Mouse (Mus musculus) G1E (cell line): ENCODE data around the gene Papss2. TPM values are rescaled to one million over a fixed set of nuclear protein-coding genes. Genes with fewer than 3 reads are reported as not detected.

ENCODE experiments used
- ATAC-seq: 2 replicates; pipeline ENCODE4 v1.8.0; 2016; ENCODE audit warnings: mild to moderate bottlenecking; ENCODE audit not compliant: insufficient number of reproducible peaks, poor library complexity, low FRiP score, severe bottlenecking; ENCODE audit errors: extremely low read depth
- DNase-seq: peaks from one replicate; pipeline ENCODE4 v3.0.0; 2012; ENCODE audit warnings: low spot score
- H3K27me3 ChIP-seq: 2 replicates; pipeline ENCODE4 v1.6.1; 2012; ENCODE audit warnings: mild to moderate bottlenecking, low read length, inconsistent platforms; ENCODE audit not compliant: insufficient read depth
- H3K36me3 ChIP-seq: replicated peaks from 2 replicates; pipeline ENCODE3; 2012; ENCODE audit warnings: mild to moderate bottlenecking, inconsistent platforms
- H3K4me1 ChIP-seq: 2 replicates; pipeline ENCODE4 v1.6.1; 2012; ENCODE audit warnings: low read depth, low read length, inconsistent platforms, mixed read lengths; ENCODE audit not compliant: insufficient read depth
- H3K4me3 ChIP-seq: 2 replicates; pipeline ENCODE4 v1.5.1; 2012; ENCODE audit warnings: low read depth, mild to moderate bottlenecking, inconsistent platforms, low read length, moderate library complexity, mixed read lengths
- H3K9me3 ChIP-seq: replicated peaks from 2 replicates; pipeline ENCODE4 v1.6.1; 2012; ENCODE audit warnings: inconsistent platforms
- CTCF ChIP-seq: IDR thresholded peaks from 2 replicates; pipeline ENCODE4 v1.5.1; 2012; ENCODE audit warnings: low read depth, low read length, inconsistent platforms, mixed read lengths
- GATA1 ChIP-seq: IDR thresholded peaks from 2 replicates; pipeline ENCODE4 v1.6.1; 2012; ENCODE audit warnings: borderline replicate concordance, low read length, inconsistent platforms, mixed read lengths
- GATA2 ChIP-seq: IDR thresholded peaks from 2 replicates; pipeline ENCODE4 v1.6.1; 2012; ENCODE audit warnings: low read depth, low read length, inconsistent platforms, borderline replicate concordance
- POLR2AphosphoS5 ChIP-seq: IDR thresholded peaks from 2 replicates; pipeline ENCODE4 v1.6.1; 2012; ENCODE audit warnings: low read depth, low read length, inconsistent platforms; ENCODE audit not compliant: insufficient replicate concordance
- TAL1 ChIP-seq: conservative IDR thresholded peaks from 2 replicates; pipeline ENCODE4 v1.6.1; 2012; ENCODE audit warnings: low read depth, low read length, inconsistent platforms, mixed read lengths
- polyA plus RNA-seq: library from polyadenylated mRNA; stranded (reverse); fragments of >175 nt; gene quantifications from 2 replicates; pipeline ENCODE4 v1.2.3, GENCODE M21; 2012
- total RNA-seq, 2 experiments: library from RNA; stranded (forward) in 1 of 2; stranded (reverse) in 1 of 2; fragments of 200-1000 nt in 1 of 2; fragments of >200 nt in 1 of 2; fragmentation: Nextera tagmentation in 1 of 2; gene quantifications; 2 replicates each; pipeline ENCODE4 v1.2.3; 2014 to 2017

Papss2 gene
- total and polyA plus RNA-seq, 3 experiments = 7.0 to 164 (median 66.2) TPM

DNA sequence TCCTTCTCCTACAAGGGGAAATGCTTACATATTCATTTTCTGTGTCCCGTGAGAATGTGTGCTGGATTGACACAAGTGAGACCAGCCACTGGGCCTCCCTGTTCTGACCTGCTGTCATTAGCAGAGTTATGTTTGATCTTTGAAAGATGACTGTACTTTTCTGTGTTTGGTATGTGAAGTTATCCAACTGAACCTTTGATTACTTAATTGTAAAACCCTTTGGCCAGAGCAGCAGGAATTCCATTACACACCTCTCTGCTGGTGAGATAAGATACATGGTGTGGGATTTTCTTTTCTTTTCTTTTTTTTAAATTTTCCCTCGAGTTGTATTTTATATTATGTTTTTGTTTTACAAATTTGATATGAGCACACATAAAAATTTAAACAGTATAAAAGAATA lies 23.4 kb upstream of the Papss2 start:
- DNase-seq = no peak
- Histone ChIP-seq H3K9me3 (no peaks in the 10 kb centered on the region), H3K36me3 (no peaks in the 10 kb centered on the region), H3K4me3 (no peak overlapping the region), H3K4me1 (peaks cover 30% of the 10 kb centered on the region), H3K27me3 (no peaks in the 10 kb centered on the region)
- TF ChIP-seq POLR2AphosphoS5 = no peak
- TF ChIP-seq GATA1 = no peak
- no peak for TF ChIP-seq TAL1
- TF ChIP-seq CTCF = no peak
- TF ChIP-seq GATA2 = no peak
- no peak for ATAC-seq

DNA sequence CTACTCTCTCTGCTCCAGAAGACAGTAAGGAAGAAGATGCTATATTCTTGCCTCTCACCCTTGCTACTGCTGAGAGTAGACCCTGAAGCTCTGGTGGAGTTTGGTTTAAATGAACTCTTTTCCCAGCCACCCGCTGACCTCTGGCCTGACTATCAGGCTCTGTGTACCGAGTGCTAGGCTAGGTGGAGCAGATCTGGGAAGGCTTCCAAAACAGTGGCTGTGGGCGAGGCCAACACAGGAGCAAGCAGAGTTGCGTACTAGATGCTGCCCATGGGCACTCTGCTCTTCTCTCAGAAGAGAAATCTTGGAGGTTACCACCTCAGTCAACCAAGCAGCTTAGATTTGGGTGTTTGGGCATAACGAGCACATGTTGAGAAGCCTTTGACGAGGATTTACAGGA lies 22.3 kb upstream of the Papss2 start:
- no peaks in the 10 kb centered on the region for H3K9me3 ChIP-seq
- peaks cover 20% of the 10 kb centered on the region for H3K4me1 ChIP-seq
- H3K36me3 ChIP-seq = no peaks in the 10 kb centered on the region
- no peak for DNase-seq
- no peaks in the 10 kb centered on the region for H3K27me3 ChIP-seq
- TF ChIP-seq POLR2AphosphoS5 (no peak), GATA2 (no peak), CTCF (no peak), TAL1 (no peak)
- H3K4me3 ChIP-seq = no peak overlapping the region
- no peak for ATAC-seq

GRCm38 (mm10) chr19:32574846-32575245 lies 20.7 kb upstream of the Papss2 start:
- DNase-seq (no peak), ATAC-seq (no peak)
- TF ChIP-seq CTCF (no peak), POLR2AphosphoS5 (no peak), TAL1 (no peak), GATA1 (no peak), GATA2 (no peak)

DNA sequence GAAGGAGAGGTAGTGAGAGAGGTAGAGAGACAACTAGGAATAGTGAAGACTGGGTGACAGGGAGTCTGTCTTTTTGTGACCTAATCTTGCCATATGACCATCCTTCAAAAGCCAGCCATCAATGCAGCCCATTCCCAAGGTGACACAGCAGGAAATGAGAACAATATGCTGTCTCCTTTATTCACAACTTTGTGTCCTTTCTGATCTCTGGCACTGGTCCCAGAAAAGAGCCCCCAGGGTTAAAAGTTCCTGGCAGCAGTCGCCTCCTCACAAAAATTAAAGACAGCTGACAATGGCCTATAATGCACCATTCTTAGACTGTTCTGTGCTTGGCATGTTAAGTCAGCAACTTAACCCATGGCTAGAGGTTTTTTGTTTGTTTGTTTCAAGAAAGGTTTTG lies 17.8 kb upstream of the Papss2 start:
- TF ChIP-seq TAL1 (no peak), CTCF (no peak), GATA1 (no peak), GATA2 (no peak), POLR2AphosphoS5 (no peak)
- H3K36me3 ChIP-seq = no peaks in the 10 kb centered on the region
- no peak overlapping the region for H3K4me3 ChIP-seq
- H3K4me1 ChIP-seq = peaks cover 2% of the 10 kb centered on the region; the same call in 1 of the 2 replicates
- H3K9me3 ChIP-seq = no peaks in the 10 kb centered on the region
- peaks cover 7% of the 10 kb centered on the region for H3K27me3 ChIP-seq
- no peak for DNase-seq
- no peak for ATAC-seq

More at GRCm38 (mm10) chr19:32574846-32575245, 20.7 kb upstream of the Papss2 start:
- no peak overlapping the region for H3K4me3 ChIP-seq
- peaks cover 9% of the 10 kb centered on the region for H3K4me1 ChIP-seq
- peaks cover 2% of the 10 kb centered on the region; the same call in 1 of the 2 replicates for H3K27me3 ChIP-seq
- H3K36me3 ChIP-seq = no peaks in the 10 kb centered on the region
- no peaks in the 10 kb centered on the region for H3K9me3 ChIP-seq

- ATAC-seq = no peak
- no peak overlapping the region for H3K4me3 ChIP-seq
- H3K4me1 ChIP-seq = peaks cover 3% of the 10 kb centered on the region; the same call in 1 of the 2 replicates
- no peak for DNase-seq
- H3K9me3 ChIP-seq = no peaks in the 10 kb centered on the region
- TF ChIP-seq CTCF = no peak
- TF ChIP-seq TAL1 = no peak
- no peak for TF ChIP-seq GATA1
- TF ChIP-seq GATA2 = no peak
- no peak for TF ChIP-seq POLR2AphosphoS5
- H3K36me3 ChIP-seq = no peaks in the 10 kb centered on the region
- peaks cover 11% of the 10 kb centered on the region for H3K27me3 ChIP-seq
These were observed 12.4 kb upstream of the Papss2 start for GRCm38 (mm10) chr19:32583091-32583766.

DNA sequence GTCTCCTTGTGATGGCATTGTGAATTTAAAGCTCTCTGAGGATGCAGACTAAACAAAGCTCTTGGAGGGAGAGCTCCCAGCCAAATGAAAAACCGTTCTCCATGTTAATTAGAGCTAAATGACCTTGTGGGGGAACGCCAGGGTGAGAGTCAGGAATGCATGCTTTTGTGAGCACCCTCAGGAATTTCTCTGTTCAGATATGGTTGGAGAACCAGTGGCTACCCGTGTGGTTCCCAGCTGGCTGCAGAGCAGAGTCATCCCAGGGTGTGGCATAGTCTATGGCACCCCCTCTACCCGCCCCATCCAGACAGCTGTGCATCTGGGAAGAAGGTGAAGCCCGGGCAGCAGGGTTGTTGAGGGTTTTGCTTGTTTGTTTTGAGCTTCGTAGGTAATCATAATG lies 7.9 kb upstream of the Papss2 start:
- H3K36me3 ChIP-seq = no peaks in the 10 kb centered on the region
- ATAC-seq (no peak), DNase-seq (no peak)
- peaks cover 4% of the 10 kb centered on the region; the same call in 1 of the 2 replicates for H3K27me3 ChIP-seq
- no peak overlapping the region for H3K4me3 ChIP-seq
- TF ChIP-seq POLR2AphosphoS5 = no peak
- TF ChIP-seq GATA2 = no peak
- TF ChIP-seq GATA1 = no peak
- TF ChIP-seq CTCF = no peak
- TF ChIP-seq TAL1 = no peak
- peaks cover 4% of the 10 kb centered on the region for H3K4me1 ChIP-seq
- no peaks in the 10 kb centered on the region for H3K9me3 ChIP-seq
